Mouse (Mus musculus): ENCODE data around the gene H2-Eb2. TPM values are rescaled to one million over a fixed set of nuclear protein-coding genes. Genes with fewer than 3 reads are reported as not detected.

Gene H2-Eb2
- polyA plus RNA-seq, 2 experiments: not detected

DNA sequence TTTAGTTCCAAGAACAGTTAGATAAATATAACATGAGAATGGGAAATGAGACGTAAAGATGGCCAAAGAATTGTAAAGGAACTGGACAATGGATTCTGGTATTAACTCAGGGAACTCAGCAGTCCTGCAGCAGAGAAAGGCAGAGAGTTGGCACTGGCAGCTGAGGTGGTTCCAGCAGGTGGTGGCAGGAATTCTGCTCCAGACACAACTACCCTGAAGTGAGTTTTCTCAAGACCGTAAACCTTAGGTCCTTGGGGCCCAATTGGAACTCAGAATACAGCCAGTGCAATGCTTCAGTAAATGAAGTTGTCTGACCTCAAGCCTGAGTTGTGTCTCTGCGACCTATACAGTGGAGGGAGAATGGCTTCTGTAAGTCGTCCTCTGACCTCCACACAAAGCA is 31.2 kb upstream of the H2-Eb2 start:
- Histone ChIP-seq H3K36me3 (ENCODE audit: control insufficient read depth, insufficient read depth, low read length) (no peaks in the 10 kb centered on the region), H3K27me3 (ENCODE audit: control insufficient read depth, insufficient read depth, low read length) (no peaks in the 10 kb centered on the region), H3K4me2 (replicated peaks; ENCODE audit: low read depth, low read length, severe bottlenecking) (no peak overlapping the region), H3K4me1 (ENCODE audit: control insufficient read depth, insufficient read depth, low read length) (no peaks in the 10 kb centered on the region), H3K27ac (replicated peaks; ENCODE audit: low read depth, low read length) (no peak overlapping the region), H3K9me3 (ENCODE audit: control insufficient read depth, low read length) (no peaks in the 10 kb centered on the region), H3K9ac (ENCODE audit: low read depth, low read length, severe bottlenecking) (no peak overlapping the region), H3K4me3 (replicated peaks; ENCODE audit: low read length) (no peak overlapping the region)
- TF ChIP-seq POLR2A (IDR thresholded peaks at IDR 0.05; ENCODE audit: borderline replicate concordance, extremely low read depth, insufficient read depth, insufficient read length): no peak
- WGBS: 63% methylated on average over 4 of the region's 4 CpGs
- no peak for ATAC-seq (ENCODE audit: low FRiP score, low read depth)
- DNase-seq (ENCODE audit: low spot score): no peak

DNA sequence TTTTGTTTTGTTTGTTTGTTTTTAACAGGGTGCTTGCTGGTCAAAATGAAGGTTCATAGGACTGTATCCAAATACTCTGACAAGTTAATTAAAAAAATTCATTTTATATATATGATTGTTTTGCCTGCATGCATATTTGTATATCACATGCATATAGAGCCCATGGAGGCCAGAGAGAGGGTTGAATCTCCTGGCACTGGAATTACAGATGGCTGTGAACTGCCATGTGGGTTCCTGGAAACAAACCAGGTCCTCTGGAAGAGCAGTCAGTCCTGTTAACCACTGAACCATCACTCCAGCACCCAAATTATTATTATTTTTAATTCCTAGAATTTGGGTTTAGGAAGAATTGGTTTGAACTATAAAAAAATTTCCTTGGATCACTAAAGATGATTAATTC is 30.2 kb upstream of the H2-Eb2 start:
- Histone ChIP-seq H3K4me2 (replicated peaks; ENCODE audit: low read depth, low read length, severe bottlenecking) (no peak overlapping the region), H3K9me3 (ENCODE audit: control insufficient read depth, low read length) (no peaks in the 10 kb centered on the region), H3K36me3 (ENCODE audit: control insufficient read depth, insufficient read depth, low read length) (no peaks in the 10 kb centered on the region), H3K9ac (ENCODE audit: low read depth, low read length, severe bottlenecking) (no peak overlapping the region), H3K27me3 (ENCODE audit: control insufficient read depth, insufficient read depth, low read length) (no peaks in the 10 kb centered on the region), H3K4me3 (replicated peaks; ENCODE audit: low read length) (no peak overlapping the region), H3K27ac (replicated peaks; ENCODE audit: low read depth, low read length) (no peak overlapping the region), H3K4me1 (ENCODE audit: control insufficient read depth, insufficient read depth, low read length) (no peaks in the 10 kb centered on the region)
- ATAC-seq (ENCODE audit: low FRiP score, low read depth) (no peak), DNase-seq (ENCODE audit: low spot score) (no peak)
- no peak for TF ChIP-seq POLR2A (IDR thresholded peaks at IDR 0.05; ENCODE audit: borderline replicate concordance, extremely low read depth, insufficient read depth, insufficient read length)

DNA sequence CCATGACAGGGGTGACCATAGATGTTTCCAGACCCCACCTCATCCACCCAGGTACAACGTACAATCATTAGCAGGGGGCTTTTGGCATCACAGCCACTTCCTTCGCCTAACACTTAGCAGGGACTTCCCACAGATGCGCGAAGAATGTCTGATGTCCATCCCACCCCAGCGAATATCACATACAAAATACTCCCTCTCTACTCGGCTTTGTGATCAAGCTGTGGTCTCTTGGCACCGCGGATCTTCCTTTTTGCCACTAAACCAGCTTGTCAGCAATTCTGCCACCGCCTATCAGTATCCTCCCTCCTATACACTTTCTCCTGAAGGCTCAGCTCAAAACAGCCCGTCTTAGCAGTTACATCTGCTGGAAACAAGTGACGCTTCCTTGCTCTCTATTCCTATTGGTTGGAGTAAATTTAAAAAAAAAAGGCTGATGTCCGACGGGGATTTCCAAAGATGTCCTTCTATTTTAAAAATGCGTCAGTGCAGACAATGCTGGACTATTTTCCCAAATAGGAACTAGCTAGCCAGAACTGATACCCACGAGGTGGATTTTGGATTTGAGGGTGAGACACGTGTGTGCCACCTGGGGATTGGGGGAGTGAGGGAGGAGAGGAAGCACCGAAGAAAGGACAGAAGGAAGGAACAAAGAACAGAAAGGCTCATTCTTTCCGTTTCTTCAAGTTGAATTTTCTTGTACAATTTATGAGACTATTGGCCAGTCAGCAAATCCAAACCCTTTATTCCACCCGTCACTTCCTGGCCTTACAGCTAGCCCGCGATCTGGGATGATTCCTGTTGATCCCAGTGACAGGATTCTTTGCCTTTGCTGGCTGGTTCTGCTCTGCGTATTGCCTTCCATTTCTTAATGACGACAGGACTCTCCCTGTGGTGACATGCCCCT is 29.3 kb upstream of the H2-Eb2 start:
- H3K27ac ChIP-seq (replicated peaks; ENCODE audit: low read depth, low read length): no peak overlapping the region
- no peaks in the 10 kb centered on the region for H3K4me1 ChIP-seq (ENCODE audit: control insufficient read depth, insufficient read depth, low read length)
- no peaks in the 10 kb centered on the region for H3K36me3 ChIP-seq (ENCODE audit: control insufficient read depth, insufficient read depth, low read length)
- H3K4me3 ChIP-seq (replicated peaks; ENCODE audit: low read length): peak overlapping the region; percentile 24
- H3K9ac ChIP-seq (ENCODE audit: low read depth, low read length, severe bottlenecking): 0 out of 2 replicates have a peak overlapping the region, but pooled peaks have one; percentile 1
- H3K4me2 ChIP-seq (replicated peaks; ENCODE audit: low read depth, low read length, severe bottlenecking): peak overlapping the region; percentile 40
- no peaks in the 10 kb centered on the region for H3K9me3 ChIP-seq (ENCODE audit: control insufficient read depth, low read length)
- no peaks in the 10 kb centered on the region for H3K27me3 ChIP-seq (ENCODE audit: control insufficient read depth, insufficient read depth, low read length)
- ATAC-seq (ENCODE audit: low FRiP score, low read depth) (0 out of 2 replicates have a peak, but pooled peaks have one; percentile 66), DNase-seq (ENCODE audit: low spot score) (peak; percentile 79)
- 23% methylated on average over 23 of the region's 23 CpGs for WGBS
- no peak for TF ChIP-seq POLR2A (IDR thresholded peaks at IDR 0.05; ENCODE audit: borderline replicate concordance, extremely low read depth, insufficient read depth, insufficient read length)

DNA sequence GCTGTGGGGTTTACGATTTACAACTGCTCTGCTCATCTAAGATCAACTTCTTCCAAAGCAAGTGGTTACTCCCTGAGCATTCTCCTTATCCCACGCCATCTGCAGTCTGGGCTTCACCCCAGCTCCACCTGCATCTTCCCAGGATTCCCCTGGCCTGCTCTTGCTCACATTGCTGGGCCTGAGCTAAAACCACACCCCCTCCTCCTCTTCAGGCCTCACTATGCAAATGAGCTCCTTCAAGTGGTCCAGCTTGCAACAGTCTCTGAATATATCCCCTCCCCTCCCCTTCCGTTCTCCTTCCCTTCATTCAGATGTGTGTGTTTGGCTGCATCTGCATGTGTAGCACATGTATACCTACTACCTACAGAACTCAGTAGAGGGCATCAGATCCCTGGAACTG is 26.1 kb upstream of the H2-Eb2 start:
- Histone ChIP-seq H3K4me2 (replicated peaks; ENCODE audit: low read depth, low read length, severe bottlenecking) (no peak overlapping the region), H3K9ac (ENCODE audit: low read depth, low read length, severe bottlenecking) (no peak overlapping the region), H3K4me1 (ENCODE audit: control insufficient read depth, insufficient read depth, low read length) (no peaks in the 10 kb centered on the region), H3K9me3 (ENCODE audit: control insufficient read depth, low read length) (no peaks in the 10 kb centered on the region), H3K27ac (replicated peaks; ENCODE audit: low read depth, low read length) (no peak overlapping the region), H3K27me3 (ENCODE audit: control insufficient read depth, insufficient read depth, low read length) (no peaks in the 10 kb centered on the region), H3K36me3 (ENCODE audit: control insufficient read depth, insufficient read depth, low read length) (no peaks in the 10 kb centered on the region), H3K4me3 (replicated peaks; ENCODE audit: low read length) (no peak overlapping the region)
- 69% methylated on average over 3 of the region's 3 CpGs for WGBS
- TF ChIP-seq POLR2A (IDR thresholded peaks at IDR 0.05; ENCODE audit: borderline replicate concordance, extremely low read depth, insufficient read depth, insufficient read length): no peak
- no peak for ATAC-seq (ENCODE audit: low FRiP score, low read depth)
- no peak for DNase-seq (ENCODE audit: low spot score)

- H3K4me2 ChIP-seq (replicated peaks; ENCODE audit: low read depth, low read length, severe bottlenecking): no peak overlapping the region
- DNase-seq (ENCODE audit: low spot score): no peak
- no peaks in the 10 kb centered on the region for H3K4me1 ChIP-seq (ENCODE audit: control insufficient read depth, insufficient read depth, low read length)
- no peaks in the 10 kb centered on the region for H3K9me3 ChIP-seq (ENCODE audit: control insufficient read depth, low read length)
- no peaks in the 10 kb centered on the region for H3K27me3 ChIP-seq (ENCODE audit: control insufficient read depth, insufficient read depth, low read length)
- no peak overlapping the region for H3K4me3 ChIP-seq (replicated peaks; ENCODE audit: low read length)
- no peak for TF ChIP-seq POLR2A (IDR thresholded peaks at IDR 0.05; ENCODE audit: borderline replicate concordance, extremely low read depth, insufficient read depth, insufficient read length)
- H3K27ac ChIP-seq (replicated peaks; ENCODE audit: low read depth, low read length): no peak overlapping the region
- WGBS: 87% methylated on average over 8 of the region's 8 CpGs
- H3K36me3 ChIP-seq (ENCODE audit: control insufficient read depth, insufficient read depth, low read length): no peaks in the 10 kb centered on the region
- no peak for ATAC-seq (ENCODE audit: low FRiP score, low read depth)
- no peak overlapping the region for H3K9ac ChIP-seq (ENCODE audit: low read depth, low read length, severe bottlenecking)
These were observed 25.4 kb upstream of the H2-Eb2 start for GRCm38 (mm10) chr17:34300071-34300470.

Measured in limb, embryonic 14.5 days (tissue).